Mouse (Mus musculus) stomach, embryonic 16.5 days (tissue): ENCODE measurements around the gene Atp8a1. TPM values are rescaled to one million over a fixed set of nuclear protein-coding genes. Genes with fewer than 3 reads are reported as not detected.

Experiments used
- ATAC-seq: fragments of 200-750 bp; cut with Nextera tagmentation; 2 replicates; pipeline ENCODE4 v1.8.0; 2017; ENCODE audit warnings: moderate number of reproducible peaks, moderate TSS enrichment; ENCODE audit not compliant: insufficient read depth, low FRiP score
- H3K27ac ChIP-seq: fragments of 300-500 bp; sonication (generic); 2 replicates; pipeline ENCODE4 v1.5.1; 2014; ENCODE audit warnings: low read length
- H3K27me3 ChIP-seq: fragments of 300-500 bp; sonication (generic); 2 replicates; pipeline ENCODE4 v1.6.1; 2014; ENCODE audit warnings: low read length, control low read depth, mixed read lengths; ENCODE audit not compliant: control insufficient read depth, insufficient read depth
- H3K36me3 ChIP-seq: fragments of 300-500 bp; sonication (generic); 2 replicates; pipeline ENCODE4 v1.6.1; 2014; ENCODE audit warnings: low read length; ENCODE audit not compliant: control insufficient read depth, insufficient read depth
- H3K4me1 ChIP-seq: fragments of 300-500 bp; sonication (generic); 2 replicates; pipeline ENCODE4 v1.6.1; 2014; ENCODE audit warnings: low read length, control low read depth, mixed read lengths; ENCODE audit not compliant: control insufficient read depth, insufficient read depth
- H3K4me2 ChIP-seq: fragments of 300-500 bp; sonication (generic); 2 replicates; pipeline ENCODE4 v1.6.1; 2014; ENCODE audit warnings: low read depth, low read length, mixed read lengths
- H3K4me3 ChIP-seq: fragments of 300-500 bp; sonication (generic); replicated peaks from 2 replicates; pipeline ENCODE4 v1.5.1; 2014; ENCODE audit warnings: mild to moderate bottlenecking, low read length
- H3K9ac ChIP-seq: fragments of 300-500 bp; sonication (generic); 2 replicates; pipeline ENCODE4 v1.6.1; 2014; ENCODE audit warnings: low read length
- H3K9me3 ChIP-seq: fragments of 300-500 bp; sonication (generic); replicated peaks from 2 replicates; pipeline ENCODE4 v1.6.1; 2016; ENCODE audit warnings: low read length, control low read depth; ENCODE audit not compliant: control insufficient read depth
- WGBS: fragments of 180-500 bp; shearing (Covaris S2); extraction: QIAGEN DNeasy Blood & Tissue Kit; methylation state at CpG from one replicate; pipeline ENCODE4 v1.1.7; 2014; 5-methylcytosine and 5-hydroxymethylcytosine counted together
- microRNA-seq: library from miRNA; unstranded; fragments of <30 nt; microRNA quantifications from one replicate; pipeline ENCODE4, GENCODE M21; 2016
- polyA plus RNA-seq: library from polyadenylated mRNA; unstranded; fragments of >200 nt; fragmentation: Nextera tagmentation; extraction: Ambion mirVana; gene quantifications from 2 replicates; pipeline ENCODE4 v1.2.1, GENCODE M21; 2015

Gene Atp8a1
- polyA plus RNA-seq, 1 experiment from 2014 or later = 10.4 TPM

DNA sequence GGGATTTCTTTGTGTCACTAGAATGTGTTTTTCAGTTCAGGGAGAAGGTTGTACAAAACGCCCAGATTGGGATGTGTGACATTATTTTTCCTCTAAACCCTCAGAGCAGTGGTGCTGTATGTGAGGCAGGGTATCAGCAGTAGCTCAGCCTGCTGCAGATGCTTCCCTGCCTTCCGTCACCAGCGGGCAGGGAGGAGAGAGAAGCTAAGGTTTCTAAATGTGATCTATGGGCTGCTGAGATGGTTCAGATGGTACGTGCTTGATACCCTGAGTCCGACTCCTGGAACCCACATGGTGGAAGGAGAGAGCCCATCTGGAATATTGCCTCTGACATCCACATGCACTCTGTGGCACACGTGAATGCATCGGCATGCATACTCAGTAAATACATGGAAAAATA, 251.6 kb downstream of the Atp8a1 start:
- Histone ChIP-seq H3K9ac (no peak overlapping the region), H3K9me3 (no peaks in the 10 kb centered on the region), H3K36me3 (no peaks in the 10 kb centered on the region), H3K4me3 (no peak overlapping the region), H3K4me1 (no peaks in the 10 kb centered on the region), H3K27ac (no peak overlapping the region), H3K4me2 (no peak overlapping the region), H3K27me3 (no peaks in the 10 kb centered on the region)
- WGBS = 67% methylated on average over 7 of the region's 7 CpGs
- ATAC-seq = no peak

DNA sequence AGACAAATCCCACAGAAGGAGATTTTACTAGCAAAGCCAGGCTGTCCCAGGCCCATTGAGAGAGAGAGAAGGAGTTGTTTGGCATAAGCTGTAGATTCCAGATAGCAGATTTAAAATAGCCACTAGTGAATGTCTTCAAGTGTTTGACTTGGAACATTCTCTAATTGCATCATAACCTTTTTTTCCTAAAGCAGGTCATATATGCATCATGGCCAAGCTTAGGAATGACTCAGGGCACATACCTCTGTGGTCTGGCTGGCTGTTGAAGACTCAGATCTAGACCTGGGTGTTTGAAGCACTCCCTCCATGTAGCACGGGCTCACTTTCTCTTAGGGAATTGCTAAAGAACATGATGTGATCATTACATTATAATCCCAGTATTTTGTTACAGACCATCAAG, 252.2 kb downstream of the Atp8a1 start:
- no peak for ATAC-seq
- Histone ChIP-seq H3K4me3 (no peak overlapping the region), H3K27ac (no peak overlapping the region), H3K4me1 (no peaks in the 10 kb centered on the region), H3K9me3 (no peaks in the 10 kb centered on the region), H3K27me3 (no peaks in the 10 kb centered on the region), H3K4me2 (no peak overlapping the region), H3K36me3 (no peaks in the 10 kb centered on the region), H3K9ac (no peak overlapping the region)
- WGBS = 77% methylated on average over 1 of the region's 1 CpGs

DNA sequence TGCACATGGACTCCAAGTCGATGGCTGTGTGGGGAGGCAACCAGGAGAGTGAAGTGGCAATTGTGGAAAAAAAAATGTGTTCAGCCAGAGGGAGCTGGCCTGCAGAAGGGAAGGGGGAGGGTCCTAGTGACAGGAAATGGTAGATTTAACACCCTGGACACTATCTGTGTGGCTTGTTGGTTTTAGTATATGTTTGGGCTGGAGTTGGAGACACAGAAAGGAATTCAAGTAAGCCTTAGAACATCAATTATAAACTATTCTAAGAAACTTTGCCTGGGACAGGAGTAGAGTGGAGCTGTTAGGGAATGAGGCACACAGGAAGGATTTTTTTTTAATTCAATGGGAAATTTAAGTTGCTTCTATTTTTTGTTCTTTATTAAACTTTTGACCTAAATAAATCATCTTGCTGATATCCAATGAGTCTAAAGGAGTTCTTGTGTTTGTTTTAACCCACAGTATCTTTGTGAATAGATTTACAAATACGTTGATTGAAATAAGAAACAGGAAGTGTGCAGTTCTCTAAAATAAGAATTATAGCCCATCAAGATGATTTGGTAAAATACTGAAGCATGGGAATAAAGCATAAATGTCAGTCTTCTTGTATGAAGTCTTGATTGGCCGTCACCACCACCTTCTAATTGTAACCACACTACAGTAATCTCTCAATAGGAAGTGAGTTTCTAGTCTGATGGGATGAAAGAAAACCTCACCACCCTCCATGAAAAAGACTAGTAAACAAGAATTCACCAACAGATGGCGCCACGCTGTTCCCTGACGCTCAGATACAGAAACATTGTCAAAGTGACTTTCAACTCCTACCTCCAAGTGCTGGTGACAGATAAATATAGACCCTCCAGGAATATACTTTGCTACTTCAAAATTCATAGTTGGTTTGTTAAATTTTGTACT, 267.3 kb downstream of the Atp8a1 start:
- H3K4me1 ChIP-seq = no peaks in the 10 kb centered on the region
- no peak for ATAC-seq
- H3K4me3 ChIP-seq = no peak overlapping the region
- H3K27me3 ChIP-seq = no peaks in the 10 kb centered on the region
- no peaks in the 10 kb centered on the region for H3K36me3 ChIP-seq
- H3K4me2 ChIP-seq = no peak overlapping the region
- H3K9me3 ChIP-seq = no peaks in the 10 kb centered on the region
- no peak overlapping the region for H3K27ac ChIP-seq
- no peak overlapping the region for H3K9ac ChIP-seq
- 55% methylated on average over 6 of the region's 6 CpGs for WGBS

DNA sequence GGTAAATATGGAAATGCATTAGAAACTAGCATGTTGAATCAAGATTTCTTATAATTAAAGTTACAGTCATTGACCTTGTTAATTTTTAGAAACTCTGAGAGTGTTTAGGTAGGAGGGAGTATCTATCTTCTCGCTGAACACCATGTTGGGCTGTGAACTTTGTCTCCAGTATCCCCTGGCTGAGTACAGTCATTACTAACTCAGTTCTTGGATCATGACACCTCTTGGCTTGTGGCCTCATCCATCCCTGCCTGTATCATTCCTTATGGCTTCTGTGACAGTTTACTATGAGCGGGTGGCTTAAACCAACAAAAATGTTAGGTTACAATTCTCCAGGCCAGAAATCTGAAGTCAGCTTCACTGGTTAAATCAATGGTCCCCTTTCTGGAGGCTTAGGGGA, 271.5 kb downstream of the Atp8a1 start:
- ATAC-seq = peak; percentile 54
- Histone ChIP-seq H3K27me3 (no peaks in the 10 kb centered on the region), H3K4me1 (0 out of 2 replicates have a peak, but pooled peaks cover 3% of the 10 kb centered on the region), H3K4me3 (no peak overlapping the region), H3K27ac (peak overlapping the region; percentile 42; the same call in 1 of the 2 replicates), H3K9ac (no peak overlapping the region), H3K9me3 (no peaks in the 10 kb centered on the region), H3K4me2 (no peak overlapping the region), H3K36me3 (no peaks in the 10 kb centered on the region)
- WGBS = 65% methylated on average over 2 of the region's 2 CpGs

DNA sequence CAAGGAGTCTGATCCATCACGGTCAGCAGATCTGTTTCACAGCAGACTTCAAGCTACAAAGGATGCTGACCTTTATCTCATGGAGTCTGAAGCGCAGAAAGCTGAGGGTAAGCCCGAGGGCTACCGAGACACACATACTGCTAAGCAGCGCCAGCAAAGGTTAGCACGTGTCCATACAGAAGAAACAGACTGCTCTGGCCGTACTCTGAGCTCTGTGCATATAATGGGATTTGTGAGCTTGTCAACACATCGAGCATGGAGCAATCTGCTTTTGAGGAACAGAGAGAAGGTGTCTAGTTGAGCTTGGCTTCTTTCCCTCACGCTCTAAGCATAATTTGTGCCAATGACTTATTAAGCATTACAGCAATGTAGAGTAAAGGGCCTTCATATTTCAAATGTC, 273.2 kb downstream of the Atp8a1 start:
- Histone ChIP-seq H3K27ac (peak overlapping the region; percentile 46; the same call in 1 of the 2 replicates), H3K9ac (no peak overlapping the region), H3K4me1 (0 out of 2 replicates have a peak, but pooled peaks cover 3% of the 10 kb centered on the region), H3K36me3 (no peaks in the 10 kb centered on the region), H3K4me3 (no peak overlapping the region), H3K9me3 (no peaks in the 10 kb centered on the region), H3K27me3 (no peaks in the 10 kb centered on the region), H3K4me2 (no peak overlapping the region)
- 46% methylated on average over 9 of the region's 9 CpGs for WGBS
- 0 out of 2 replicates have a peak, but pooled peaks have one; percentile 21 for ATAC-seq

DNA sequence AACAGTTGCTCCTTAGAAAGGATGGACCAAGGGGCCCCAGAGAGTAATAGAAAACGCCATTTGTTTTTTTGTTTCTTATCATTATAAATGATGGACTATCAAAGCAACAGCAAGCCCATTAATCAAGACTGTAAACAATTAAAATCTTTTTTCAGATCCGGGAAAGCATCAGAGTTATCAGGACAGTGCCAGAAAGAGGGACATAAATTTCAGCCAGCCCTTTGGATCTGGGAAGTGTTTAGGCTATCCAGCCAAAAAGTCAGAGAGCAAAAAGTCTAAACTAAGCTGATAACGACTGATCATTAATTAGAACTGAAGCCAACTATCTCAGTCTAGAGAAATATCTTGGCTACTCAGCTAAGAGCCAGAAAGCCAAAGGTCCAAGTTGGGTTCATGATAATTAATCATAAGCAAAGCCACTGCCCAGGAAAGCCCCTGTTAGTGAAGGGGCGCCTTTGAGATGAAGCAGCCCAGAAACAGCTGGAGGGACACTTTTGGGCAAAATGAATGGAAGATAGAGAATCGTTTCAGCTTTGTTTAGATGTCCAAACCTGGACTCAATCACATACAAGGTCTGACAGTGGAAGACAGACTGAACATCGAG, 274.6 kb downstream of the Atp8a1 start:
- Histone ChIP-seq H3K9ac (no peak overlapping the region), H3K9me3 (no peaks in the 10 kb centered on the region), H3K36me3 (no peaks in the 10 kb centered on the region), H3K4me2 (no peak overlapping the region), H3K4me1 (0 out of 2 replicates have a peak, but pooled peaks cover 3% of the 10 kb centered on the region), H3K27ac (no peak overlapping the region), H3K4me3 (no peak overlapping the region), H3K27me3 (no peaks in the 10 kb centered on the region)
- WGBS = 31% methylated on average over 6 of the region's 6 CpGs
- peak; percentile 78 for ATAC-seq

Small RNAs within 50 kb of the gene (microRNA-seq; reads per million reads assigned to microRNA genes)
- gene Gm23617 = not detected

Other genes starting within 250 kb of the Atp8a1 start
- 29.3 and 33.1 TPM in 2 replicates for gene Shisa3, start 239.6 kb downstream of the Atp8a1 start, polyA plus RNA-seq
- not detected in 2 replicates for gene Gm5108, start 94.2 kb upstream of the Atp8a1 start, polyA plus RNA-seq
- gene Gm21905, start 99.0 kb upstream of the Atp8a1 start, polyA plus RNA-seq = not detected in 2 replicates
- gene Grxcr1, start 184.4 kb upstream of the Atp8a1 start, polyA plus RNA-seq = not detected in 2 replicates